Mouse (Mus musculus): ENCODE data around the gene Pank3.

GRCm38 (mm10) chr11:35797751-35798494, 28.6 kb downstream of the Pank3 start:
- TF ChIP-seq CTCF (IDR thresholded peaks at IDR 0.05; ENCODE audit: insufficient read depth, low read length): no peak
- TF ChIP-seq POLR2A (IDR thresholded peaks at IDR 0.05; ENCODE audit: borderline replicate concordance, extremely low read depth, low read depth, low read length): no peak
